Mouse (Mus musculus) lung, postnatal 0 days (tissue): ENCODE results near the gene Dcun1d4. TPM values are rescaled to one million over a fixed set of nuclear protein-coding genes. Genes with fewer than 3 reads are reported as not detected.

ENCODE experiments used
- ATAC-seq: fragments of 200-750 bp; cut with Nextera tagmentation; 2 replicates; pipeline ENCODE4 v1.8.0; 2017; ENCODE audit warnings: moderate library complexity
- DNase-seq: peaks from one replicate; pipeline ENCODE4 v3.0.0-alpha.2; 2016; ENCODE audit warnings: low spot score
- H3K27ac ChIP-seq: fragments of 300-500 bp; sonication (generic); 2 replicates; pipeline ENCODE4 v1.5.1; 2014; ENCODE audit warnings: antibody characterized with exemption, mild to moderate bottlenecking, low read length, mixed read lengths
- H3K27me3 ChIP-seq: fragments of 300-500 bp; sonication (generic); replicated peaks from 2 replicates; pipeline ENCODE4 v1.6.1; 2014; ENCODE audit warnings: low read length, mixed read lengths; ENCODE audit not compliant: insufficient read depth
- H3K36me3 ChIP-seq: fragments of 300-500 bp; sonication (generic); 2 replicates; pipeline ENCODE4 v1.6.1; 2014; ENCODE audit warnings: low read length, mixed read lengths; ENCODE audit not compliant: insufficient read depth
- H3K4me1 ChIP-seq: fragments of 300-500 bp; sonication (generic); 2 replicates; pipeline ENCODE4 v1.6.1; 2014; ENCODE audit warnings: antibody characterized with exemption, low read depth, low read length, mixed read lengths; ENCODE audit not compliant: insufficient read depth
- H3K4me2 ChIP-seq: fragments of 300-500 bp; sonication (generic); replicated peaks from 2 replicates; pipeline ENCODE4 v1.6.1; 2014; ENCODE audit warnings: low read depth, mild to moderate bottlenecking, low read length, moderate library complexity, mixed read lengths
- H3K4me3 ChIP-seq: fragments of 300-500 bp; sonication (generic); 2 replicates; pipeline ENCODE4 v1.5.1; 2014; ENCODE audit warnings: low read depth, low read length
- H3K9ac ChIP-seq: fragments of 300-500 bp; sonication (generic); replicated peaks from 2 replicates; pipeline ENCODE4 v1.6.1; 2014; ENCODE audit warnings: low read depth, mild to moderate bottlenecking
- H3K9me3 ChIP-seq: fragments of 300-500 bp; sonication (generic); 2 replicates; pipeline ENCODE4 v1.6.1; 2016; ENCODE audit warnings: low read length, mixed read lengths
- CTCF ChIP-seq: IDR thresholded peaks from 2 replicates; pipeline ENCODE4 v1.5.1; 2016; ENCODE audit warnings: antibody characterized with exemption, mild to moderate bottlenecking
- EP300 ChIP-seq: IDR thresholded peaks from 2 replicates; pipeline ENCODE4 v1.6.1; 2016; ENCODE audit warnings: antibody characterized with exemption, mild to moderate bottlenecking, control low read depth
- WGBS: fragments of 180-500 bp; shearing (Covaris S2); extraction: QIAGEN DNeasy Blood & Tissue Kit; methylation state at CpG from one replicate; pipeline ENCODE4 v1.1.7; 2014; 5-methylcytosine and 5-hydroxymethylcytosine counted together
- polyA plus RNA-seq: library from polyadenylated mRNA; unstranded; fragments of >200 nt; fragmentation: Nextera tagmentation; extraction: Ambion mirVana; gene quantifications from 2 replicates; pipeline ENCODE4 v1.2.1, GENCODE M21; 2015

Gene Dcun1d4
- polyA plus RNA-seq, 1 experiment from 2014 or later: 14.7 TPM

DNA sequence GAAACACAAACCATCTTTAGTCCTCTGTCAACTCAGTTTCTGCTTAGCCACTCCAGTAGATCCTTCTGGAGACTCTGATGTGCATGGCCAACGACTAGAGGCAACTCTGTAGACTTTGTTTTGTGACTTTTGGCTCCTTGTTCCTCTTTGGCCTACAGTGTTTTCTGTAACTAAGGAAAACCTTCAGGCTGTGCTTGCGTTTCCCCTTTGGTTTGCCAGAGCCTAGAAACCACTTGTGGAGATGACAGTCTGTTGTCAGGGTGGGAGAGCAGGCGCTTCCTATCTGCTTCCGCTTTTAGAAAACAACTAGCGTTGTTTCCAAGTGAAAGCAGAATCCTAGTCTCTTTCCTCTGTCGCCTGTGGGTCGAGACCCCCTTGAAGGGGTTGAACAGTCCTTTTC, 67.4 kb downstream of the Dcun1d4 start:
- WGBS: 62% methylated on average over 7 of the region's 7 CpGs
- Histone ChIP-seq H3K9ac (no peak overlapping the region), H3K27ac (no peak overlapping the region), H3K4me2 (no peak overlapping the region), H3K4me1 (no peaks in the 10 kb centered on the region), H3K36me3 (no peaks in the 10 kb centered on the region), H3K9me3 (no peaks in the 10 kb centered on the region), H3K27me3 (no peaks in the 10 kb centered on the region), H3K4me3 (no peak overlapping the region)
- ATAC-seq (peak; percentile 33; the same call in 1 of the 2 replicates), DNase-seq (peak; percentile 33)
- TF ChIP-seq CTCF (no peak), EP300 (no peak)

- Histone ChIP-seq H3K4me2 (no peak overlapping the region), H3K27ac (no peak overlapping the region), H3K4me3 (no peak overlapping the region), H3K4me1 (no peaks in the 10 kb centered on the region), H3K9ac (no peak overlapping the region), H3K36me3 (no peaks in the 10 kb centered on the region), H3K27me3 (no peaks in the 10 kb centered on the region), H3K9me3 (no peaks in the 10 kb centered on the region)
- TF ChIP-seq EP300 (no peak), CTCF (no peak)
- no peak for ATAC-seq
- 100% methylated on average over 1 of the region's 1 CpGs for WGBS
- no peak for DNase-seq
Measured at GRCm38 (mm10) chr5:73548838-73549237, 68.0 kb downstream of the Dcun1d4 start.

- H3K9me3 ChIP-seq: no peaks in the 10 kb centered on the region
- H3K36me3 ChIP-seq: no peaks in the 10 kb centered on the region
- H3K4me2 ChIP-seq: no peak overlapping the region
- H3K27ac ChIP-seq: no peak overlapping the region
- DNase-seq (no peak), ATAC-seq (no peak)
- H3K27me3 ChIP-seq: no peaks in the 10 kb centered on the region
- H3K4me1 ChIP-seq: no peaks in the 10 kb centered on the region
- TF ChIP-seq CTCF (no peak), EP300 (no peak)
- WGBS: 87% methylated on average over 5 of the region's 5 CpGs
- H3K4me3 ChIP-seq: no peak overlapping the region
- H3K9ac ChIP-seq: no peak overlapping the region
Measured at GRCm38 (mm10) chr5:73551836-73552235, 71.0 kb downstream of the Dcun1d4 start.

- WGBS: 90% methylated on average over 11 of the region's 11 CpGs
- Histone ChIP-seq H3K9me3 (no peaks in the 10 kb centered on the region), H3K4me1 (no peaks in the 10 kb centered on the region), H3K4me3 (no peak overlapping the region), H3K4me2 (no peak overlapping the region), H3K27me3 (no peaks in the 10 kb centered on the region), H3K27ac (peak overlapping the region; percentile 11; the same call in 1 of the 2 replicates), H3K36me3 (no peaks in the 10 kb centered on the region), H3K9ac (no peak overlapping the region)
- no peak for TF ChIP-seq CTCF
- no peak for TF ChIP-seq EP300
- ATAC-seq: no peak
- DNase-seq: no peak
Measured at GRCm38 (mm10) chr5:73553903-73554302, 73.1 kb downstream of the Dcun1d4 start.

DNA sequence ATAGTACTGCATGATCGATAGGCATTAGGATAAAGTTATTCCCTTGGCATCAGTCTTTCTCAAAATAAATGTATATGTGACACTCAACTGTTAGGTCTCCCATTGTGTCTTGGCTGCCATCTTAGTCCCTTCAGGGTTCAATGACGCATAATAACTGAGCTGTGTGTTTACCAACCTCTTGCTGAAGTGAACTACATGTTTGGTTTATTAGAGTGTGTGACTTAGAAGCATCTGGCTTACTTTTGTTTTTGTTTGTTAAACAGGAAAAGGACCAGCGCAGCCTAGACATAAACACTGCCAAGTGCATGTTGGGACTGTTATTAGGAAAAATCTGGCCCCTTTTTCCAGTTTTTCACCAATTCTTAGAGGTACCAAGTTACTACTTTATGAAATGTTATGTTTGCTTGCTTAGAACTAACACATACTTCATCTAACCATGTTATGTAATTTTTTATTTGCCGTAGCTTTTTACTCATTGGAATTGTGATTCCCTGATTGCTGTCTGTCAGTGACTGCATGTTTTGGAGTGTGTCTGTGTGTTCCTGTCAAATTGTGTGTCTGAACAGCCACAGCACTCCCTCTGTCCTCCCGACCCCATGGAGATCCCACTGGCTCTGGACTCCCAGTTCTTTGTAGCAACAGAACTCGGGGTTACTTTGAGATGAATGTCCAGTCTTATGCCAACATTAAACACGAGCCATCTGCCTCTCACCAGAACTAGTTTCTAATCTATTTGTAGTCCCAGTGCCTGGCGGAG, 74.5 kb downstream of the Dcun1d4 start:
- Histone ChIP-seq H3K9me3 (no peaks in the 10 kb centered on the region), H3K9ac (no peak overlapping the region), H3K4me1 (no peaks in the 10 kb centered on the region), H3K4me2 (no peak overlapping the region), H3K36me3 (no peaks in the 10 kb centered on the region), H3K27ac (peak overlapping the region; percentile 54; the same call in 1 of the 2 replicates), H3K4me3 (no peak overlapping the region), H3K27me3 (no peaks in the 10 kb centered on the region)
- 52% methylated on average over 8 of the region's 8 CpGs for WGBS
- ATAC-seq: peak; percentile 77
- DNase-seq: peak; percentile 64
- peak; percentile 57; the same call in 1 of the 2 replicates for TF ChIP-seq EP300
- no peak for TF ChIP-seq CTCF

DNA sequence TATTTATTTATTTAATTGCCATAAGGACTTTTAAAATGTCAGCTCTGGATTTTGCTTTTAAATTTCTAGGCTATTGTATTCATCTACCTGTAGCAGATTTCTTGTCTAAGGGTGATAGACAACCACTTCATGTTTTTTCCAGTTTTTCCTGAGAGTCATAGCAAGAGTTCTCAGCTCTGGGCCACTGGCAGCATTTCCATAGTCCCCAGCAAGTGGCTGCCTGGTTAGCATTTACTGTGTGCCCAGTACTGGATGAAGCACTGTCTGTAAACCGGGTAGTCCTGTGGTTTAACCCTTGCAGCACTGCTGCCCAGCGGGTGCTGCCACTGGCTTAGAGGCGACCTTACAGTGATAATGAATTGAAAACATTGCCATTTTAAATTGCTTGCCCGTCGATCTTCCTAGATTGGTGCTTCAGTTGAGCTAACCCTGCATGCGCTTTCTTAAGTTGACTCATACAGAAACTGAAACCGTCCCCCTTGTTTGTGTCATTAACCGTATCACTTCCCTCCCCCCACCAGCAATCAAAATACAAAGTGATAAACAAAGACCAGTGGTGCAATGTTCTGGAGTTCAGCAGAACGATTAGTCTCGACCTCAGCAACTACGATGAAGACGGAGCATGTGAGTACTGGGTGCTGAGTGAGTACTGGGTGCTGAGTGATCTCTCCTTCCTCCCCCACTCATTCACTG, 76.1 kb downstream of the Dcun1d4 start:
- no peaks in the 10 kb centered on the region for H3K9me3 ChIP-seq
- H3K27ac ChIP-seq: no peak overlapping the region
- no peak overlapping the region for H3K9ac ChIP-seq
- H3K4me3 ChIP-seq: no peak overlapping the region
- H3K27me3 ChIP-seq: no peaks in the 10 kb centered on the region
- 70% methylated on average over 12 of the region's 12 CpGs for WGBS
- H3K4me1 ChIP-seq: no peaks in the 10 kb centered on the region
- no peak for TF ChIP-seq EP300
- TF ChIP-seq CTCF: no peak
- H3K4me2 ChIP-seq: no peak overlapping the region
- H3K36me3 ChIP-seq: no peaks in the 10 kb centered on the region
- ATAC-seq: peak; percentile 27
- peak; percentile 44 for DNase-seq
